ENCODE assay signal across 8 mouse cellular contexts in genomic region chr12:99885282-99885901, GRCm38 (mm10). TPM values are rescaled to one million over a fixed set of nuclear protein-coding genes. Genes with fewer than 3 reads are reported as not detected.
DNase-seq lines count a peak whose midpoint lies in the region; ATAC-seq lines count a peak whose summit lies in the region.

No protein-coding gene starts in this region.

- DNase-seq in embryo, embryonic 10.5 days (ENCODE audit: low spot score) = peak; percentile 14
- DNase-seq in embryo, embryonic 10 days (ENCODE audit: low spot score) = no peak
- DNase-seq in 416B (ENCODE audit: low read depth) = peak; percentile 70
- DNase-seq in B cell, adult 2 months = no peak
- DNase-seq in cerebellum, postnatal 4 days (ENCODE audit: low spot score in 2 of 2) = no peak
- no peak for DNase-seq in right cerebral cortex, postnatal 36 days (ENCODE audit: low spot score in 2 of 2)

- no peaks in the 10 kb centered on the region; the same call in 1 of the 2 replicates for H3K79me2 ChIP-seq in macrophage (ENCODE audit: inconsistent target)

- peaks cover 19% of the 10 kb centered on the region for H3K4me1 ChIP-seq in forebrain, embryonic 16.5 days (replicated peaks; ENCODE audit: control insufficient read depth, insufficient read depth, low read length)

- no peaks in the 10 kb centered on the region for H3K27me3 ChIP-seq in forebrain, embryonic 16.5 days (replicated peaks; ENCODE audit: control insufficient read depth, insufficient read depth, low read length)

- no peak overlapping the region for H3K27ac ChIP-seq in forebrain, embryonic 16.5 days (ENCODE audit: low read length)
- H3K27ac ChIP-seq in macrophage = no peak overlapping the region

- ATAC-seq in forebrain, embryonic 16.5 days = no peak

- no peaks in the 10 kb centered on the region for H3K9me3 ChIP-seq in forebrain, embryonic 16.5 days (ENCODE audit: control insufficient read depth, low read length)

- H3K4me2 ChIP-seq in forebrain, embryonic 16.5 days (ENCODE audit: low read length) = peak overlapping the region; percentile 76

- H3K9ac ChIP-seq in forebrain, embryonic 16.5 days (replicated peaks; ENCODE audit: low read depth, low read length) = peak overlapping the region; percentile 91

- H3K4me3 ChIP-seq in forebrain, embryonic 16.5 days (replicated peaks; ENCODE audit: low read length) = peak overlapping the region; percentile 80
- H3K4me3 ChIP-seq in macrophage (ENCODE audit: inconsistent target) = peak overlapping the region; percentile 63

- WGBS in forebrain, embryonic 16.5 days = 29% methylated on average over 8 of the region's 8 CpGs
- 58% methylated on average over 8 of the region's 8 CpGs for WGBS in macrophage (ENCODE audit: missing documents)

- H3K36me3 ChIP-seq in forebrain, embryonic 16.5 days (ENCODE audit: control insufficient read depth, insufficient read depth) = 0 out of 2 replicates have a peak, but pooled peaks cover 3% of the 10 kb centered on the region
- no peaks in the 10 kb centered on the region for H3K36me3 ChIP-seq in macrophage (ENCODE audit: inconsistent target)

RNA-seq across cellular contexts. Expression of gene Tdp1, which starts 1.1 kb away (rescaled TPM):
- 73.7 and 75.1 TPM in 2 replicates for polyA plus RNA-seq in forebrain, embryonic 16.5 days (2015; fragmentation: Nextera tagmentation; extraction: Ambion mirVana)
- 10 to 100 TPM in 19 of 26 experiments, 1 to 10 TPM in 7; 3.2 to 34.2 (median 18.0) TPM for total RNA-seq in macrophage (2018; cell fraction: chromatin; rRNA removed)
- total RNA-seq in macrophage (2018; cell fraction: cytosol; rRNA removed) = 10 to 100 TPM in 2 of 26 experiments, 1 to 10 TPM in 24; 5.7 to 10.8 (median 8.5) TPM
- 10 to 100 TPM in 14 of 26 experiments, 1 to 10 TPM in 12; 3.0 to 32.4 (median 10.8) TPM for total RNA-seq in macrophage (2018; cell fraction: nucleus; rRNA removed)
- 6.7 to 14.2 TPM (median 8.4 TPM) in 3 replicates for polyA plus RNA-seq in macrophage (2018)

RNA-seq across cellular contexts. Expression of gene Efcab11, which starts 1.2 kb away (rescaled TPM):
- polyA plus RNA-seq in forebrain, embryonic 16.5 days (2015; fragmentation: Nextera tagmentation; extraction: Ambion mirVana) = 7.1 and 9.8 TPM in 2 replicates
- 10 to 100 TPM in 1 of 26 experiments, 1 to 10 TPM in 21, under 1 TPM in 4; 0.70 to 11.7 (median 2.7) TPM for total RNA-seq in macrophage (2018; cell fraction: chromatin; rRNA removed)
- 1 to 10 TPM in 9 of 26 experiments, under 1 TPM in 17; 0.29 to 1.8 (median 0.85) TPM for total RNA-seq in macrophage (2018; cell fraction: cytosol; rRNA removed)
- 1 to 10 TPM in 19 of 26 experiments, under 1 TPM in 5, not detected in 2; 0.43 to 6.5 (median 1.7) TPM for total RNA-seq in macrophage (2018; cell fraction: nucleus; rRNA removed)
- polyA plus RNA-seq in macrophage (2018) = 0.36 to 1.9 TPM (median 1.4 TPM) in 3 replicates

Comparison
In these comparisons a context has a peak if more than half of its experiments do, and no peak if none do; other contexts are left out.
1. DNase-seq: peak in embryo, embryonic 10.5 days (single experiment) and 416B (single experiment); none in embryo, embryonic 10 days (single experiment), B cell, adult 2 months (0 of 2), cerebellum, postnatal 4 days (0 of 2) and right cerebral cortex, postnatal 36 days (0 of 2).